ENCODE assay signal across 21 mouse cellular contexts in the genomic region with DNA sequence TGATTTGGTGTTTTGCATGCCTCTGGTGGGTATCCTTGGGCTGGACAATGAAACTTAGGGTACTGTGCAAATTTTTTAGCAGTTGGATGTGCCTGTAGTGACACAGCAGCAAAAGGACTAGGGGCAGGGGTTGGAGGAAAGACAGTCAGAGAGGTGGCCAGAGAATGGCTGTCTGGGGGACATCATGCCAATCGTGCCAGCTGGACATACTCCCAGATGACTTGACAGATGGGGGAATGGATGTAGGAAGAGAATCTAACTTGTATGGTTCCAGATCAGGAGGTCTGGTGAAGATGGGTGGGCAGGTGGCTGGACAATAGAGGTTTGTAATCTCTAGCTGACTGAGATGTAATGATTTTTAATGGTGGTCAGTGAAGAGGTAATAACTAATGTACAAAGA. TPM values are rescaled to one million over a fixed set of nuclear protein-coding genes. Genes with fewer than 3 reads are reported as not detected.
DNase-seq lines count a peak whose midpoint lies in the region; ATAC-seq lines count a peak whose summit lies in the region.
"Had no signal": no experiment of that assay in that cellular context is flagged by ENCODE, and none has a peak within 500 bp of the region (broad histone marks: within the 10 kb centered on the region; RNA-seq: fewer than 3 reads in every experiment).

No protein-coding gene starts in this region.

- H3K4me1 ChIP-seq in midbrain, embryonic 11.5 days (ENCODE audit: control insufficient read depth, insufficient read depth, low read length), result no peaks in the 10 kb centered on the region
- H3K4me1 ChIP-seq in midbrain, embryonic 14.5 days (ENCODE audit: control insufficient read depth, insufficient read depth, low read length), result no peaks in the 10 kb centered on the region
- H3K4me1 ChIP-seq in forebrain, embryonic 16.5 days (replicated peaks; ENCODE audit: control insufficient read depth, insufficient read depth, low read length), result no peaks in the 10 kb centered on the region
- H3K4me1 ChIP-seq: embryonic facial prominence, embryonic 10.5 days; embryonic facial prominence, embryonic 12.5 days; forebrain, embryonic 13.5 days; forebrain, embryonic 15.5 days had no signal

- no peaks in the 10 kb centered on the region for H3K36me3 ChIP-seq in midbrain, embryonic 11.5 days (ENCODE audit: control insufficient read depth, insufficient read depth, low read length)
- H3K36me3 ChIP-seq in midbrain, embryonic 14.5 days (ENCODE audit: control insufficient read depth, insufficient read depth, low read length), result no peaks in the 10 kb centered on the region
- H3K36me3 ChIP-seq in forebrain, embryonic 16.5 days (ENCODE audit: control insufficient read depth, insufficient read depth), result no peaks in the 10 kb centered on the region
- H3K36me3 ChIP-seq: embryonic facial prominence, embryonic 10.5 days; embryonic facial prominence, embryonic 12.5 days; forebrain, embryonic 15.5 days; G1E had no signal

- peak; percentile 38 to 51 for DNase-seq in cerebellum, postnatal 14 days
- no peak for DNase-seq in cerebellum, adult 18-20 months
- peak; percentile 57 for DNase-seq in midbrain, embryonic 11.5 days (ENCODE audit: low spot score, missing footprints)
- DNase-seq in midbrain, embryonic 14.5 days, result no peak
- DNase-seq: adrenal gland, adult 8-10 months; adrenal gland, postnatal 14 days; adrenal gland, postnatal 36 days; B cell, adult 2 months; cerebellum, adult 11-12 months; cerebellum, adult 9-10 months; cerebellum, postnatal 25 days had no signal

- WGBS in midbrain, embryonic 11.5 days, result 85% methylated on average over 1 of the region's 1 CpGs
- WGBS in midbrain, embryonic 14.5 days, result 76% methylated on average over 1 of the region's 1 CpGs
- WGBS in forebrain, embryonic 16.5 days, result 77% methylated on average over 1 of the region's 1 CpGs

- H3K27me3 ChIP-seq in midbrain, embryonic 11.5 days (ENCODE audit: control insufficient read depth, insufficient read depth, low read length), result no peaks in the 10 kb centered on the region
- H3K27me3 ChIP-seq in midbrain, embryonic 14.5 days (ENCODE audit: control insufficient read depth, insufficient read depth, low read length), result no peaks in the 10 kb centered on the region
- no peaks in the 10 kb centered on the region for H3K27me3 ChIP-seq in forebrain, embryonic 16.5 days (replicated peaks; ENCODE audit: control insufficient read depth, insufficient read depth, low read length)
- H3K27me3 ChIP-seq: CH12.LX; embryonic facial prominence, embryonic 12.5 days; forebrain, embryonic 13.5 days; forebrain, embryonic 15.5 days had no signal

- no peak for ATAC-seq in midbrain, embryonic 11.5 days (ENCODE audit: low FRiP score)
- ATAC-seq in midbrain, embryonic 14.5 days (ENCODE audit: low FRiP score, low TSS enrichment), result no peak
- no peak for ATAC-seq in forebrain, embryonic 16.5 days
- ATAC-seq: activated CD4-positive, CD25-positive, alpha-beta regulatory T cell, adult 4 months; CD4-positive, CD25-positive, alpha-beta regulatory T cell, adult 4 months; forebrain, embryonic 13.5 days; forebrain, embryonic 15.5 days; Patski had no signal

- no peak overlapping the region for H3K4me3 ChIP-seq in midbrain, embryonic 11.5 days (ENCODE audit: low read depth, low read length)
- no peak overlapping the region for H3K4me3 ChIP-seq in midbrain, embryonic 14.5 days (replicated peaks; ENCODE audit: low read depth, low read length)
- no peak overlapping the region for H3K4me3 ChIP-seq in forebrain, embryonic 16.5 days (replicated peaks; ENCODE audit: low read length)
- H3K4me3 ChIP-seq: embryonic facial prominence, embryonic 10.5 days; embryonic facial prominence, embryonic 12.5 days; forebrain, embryonic 13.5 days; forebrain, embryonic 15.5 days had no signal

- no peak overlapping the region for H3K27ac ChIP-seq in midbrain, embryonic 11.5 days (ENCODE audit: low read depth, low read length)
- no peak overlapping the region for H3K27ac ChIP-seq in midbrain, embryonic 14.5 days (replicated peaks; ENCODE audit: low read depth, low read length)
- H3K27ac ChIP-seq in forebrain, embryonic 16.5 days (ENCODE audit: low read length), result no peak overlapping the region
- H3K27ac ChIP-seq: embryonic facial prominence, embryonic 10.5 days; embryonic facial prominence, embryonic 12.5 days; forebrain, embryonic 13.5 days; forebrain, embryonic 15.5 days had no signal

- H3K9ac ChIP-seq in midbrain, embryonic 11.5 days (ENCODE audit: low read length), result no peak overlapping the region
- no peak overlapping the region for H3K9ac ChIP-seq in midbrain, embryonic 14.5 days (replicated peaks; ENCODE audit: low read length)
- no peak overlapping the region for H3K9ac ChIP-seq in forebrain, embryonic 16.5 days (replicated peaks; ENCODE audit: low read depth, low read length)
- H3K9ac ChIP-seq: embryonic facial prominence, embryonic 12.5 days; forebrain, embryonic 13.5 days; forebrain, embryonic 15.5 days had no signal

- H3K9me3 ChIP-seq in midbrain, embryonic 11.5 days (ENCODE audit: control insufficient read depth, low read length), result no peaks in the 10 kb centered on the region
- H3K9me3 ChIP-seq in midbrain, embryonic 14.5 days (ENCODE audit: control insufficient read depth, low read length), result no peaks in the 10 kb centered on the region
- no peaks in the 10 kb centered on the region for H3K9me3 ChIP-seq in forebrain, embryonic 16.5 days (ENCODE audit: control insufficient read depth, low read length)
- H3K9me3 ChIP-seq: embryonic facial prominence, embryonic 10.5 days; embryonic facial prominence, embryonic 12.5 days; forebrain, embryonic 13.5 days; forebrain, embryonic 15.5 days; G1E had no signal

- no peak overlapping the region for H3K4me2 ChIP-seq in midbrain, embryonic 11.5 days
- no peak overlapping the region for H3K4me2 ChIP-seq in midbrain, embryonic 14.5 days (ENCODE audit: low read length)
- no peak overlapping the region for H3K4me2 ChIP-seq in forebrain, embryonic 16.5 days (ENCODE audit: low read length)
- H3K4me2 ChIP-seq: embryonic facial prominence, embryonic 12.5 days; forebrain, embryonic 13.5 days; forebrain, embryonic 15.5 days had no signal

RNA-seq across cellular contexts. Expression of a gene that starts 6.5 kb away (rescaled TPM):
- 34.5 and 37.0 TPM in 2 replicates for polyA plus RNA-seq in midbrain, embryonic 11.5 days (2014; fragmentation: Nextera tagmentation; extraction: Ambion mirVana)
- polyA plus RNA-seq in midbrain, embryonic 14.5 days (2014; fragmentation: Nextera tagmentation; extraction: Ambion mirVana), result 28.8 and 30.9 TPM in 2 replicates
- 17.2 and 17.6 TPM in 2 replicates for polyA plus RNA-seq in forebrain, embryonic 16.5 days (2015; fragmentation: Nextera tagmentation; extraction: Ambion mirVana)

Comparison
In these comparisons a context has a peak if more than half of its experiments do, and no peak if none do; other contexts are left out.
1. DNase-seq: peak in cerebellum, postnatal 14 days (2 of 2) and midbrain, embryonic 11.5 days (single experiment); none in cerebellum, adult 18-20 months (0 of 2) and midbrain, embryonic 14.5 days (single experiment).